Mouse (Mus musculus) gastrocnemius, postnatal 4 days (tissue): ENCODE measurements around the gene Stt3a. TPM values are rescaled to one million over a fixed set of nuclear protein-coding genes. Genes with fewer than 3 reads are reported as not detected.
A peak's percentile ranks its signal among the peaks of the same experiment; 100 is the strongest.

Source experiments
- DNase-seq, 2 experiments: peaks; one replicate each; pipeline ENCODE4 v3.0.0; 2021 to 2022; ENCODE audit warnings: low spot score in 2 of 2, mixed read lengths in 2 of 2
- long read RNA-seq, 2 experiments: library from polyadenylated mRNA; stranded (forward); transcript quantifications; one replicate each; pipeline ENCODE4 v2.0.0; 2021
- total RNA-seq, 2 experiments: library from RNA; stranded (reverse); gene quantifications; 2 replicates each; pipeline ENCODE4 v1.2.3; 2021

Gene Stt3a
- 100 to 1,000 TPM; 137 to 144 TPM for total RNA-seq
- long read RNA-seq, experiment 1, full-length matches to known transcripts: 137 of 168 reads
- long read RNA-seq, experiment 1, partial matches to known transcripts: 16 of 168 reads
- long read RNA-seq, experiment 1, other reads (novel, unspliced or antisense): 15 of 168 reads
- long read RNA-seq, experiment 2, full-length matches to known transcripts: 156 of 188 reads
- long read RNA-seq, experiment 2, partial matches to known transcripts: 16 of 188 reads
- long read RNA-seq, experiment 2, other reads (novel, unspliced or antisense): 16 of 188 reads

DNA sequence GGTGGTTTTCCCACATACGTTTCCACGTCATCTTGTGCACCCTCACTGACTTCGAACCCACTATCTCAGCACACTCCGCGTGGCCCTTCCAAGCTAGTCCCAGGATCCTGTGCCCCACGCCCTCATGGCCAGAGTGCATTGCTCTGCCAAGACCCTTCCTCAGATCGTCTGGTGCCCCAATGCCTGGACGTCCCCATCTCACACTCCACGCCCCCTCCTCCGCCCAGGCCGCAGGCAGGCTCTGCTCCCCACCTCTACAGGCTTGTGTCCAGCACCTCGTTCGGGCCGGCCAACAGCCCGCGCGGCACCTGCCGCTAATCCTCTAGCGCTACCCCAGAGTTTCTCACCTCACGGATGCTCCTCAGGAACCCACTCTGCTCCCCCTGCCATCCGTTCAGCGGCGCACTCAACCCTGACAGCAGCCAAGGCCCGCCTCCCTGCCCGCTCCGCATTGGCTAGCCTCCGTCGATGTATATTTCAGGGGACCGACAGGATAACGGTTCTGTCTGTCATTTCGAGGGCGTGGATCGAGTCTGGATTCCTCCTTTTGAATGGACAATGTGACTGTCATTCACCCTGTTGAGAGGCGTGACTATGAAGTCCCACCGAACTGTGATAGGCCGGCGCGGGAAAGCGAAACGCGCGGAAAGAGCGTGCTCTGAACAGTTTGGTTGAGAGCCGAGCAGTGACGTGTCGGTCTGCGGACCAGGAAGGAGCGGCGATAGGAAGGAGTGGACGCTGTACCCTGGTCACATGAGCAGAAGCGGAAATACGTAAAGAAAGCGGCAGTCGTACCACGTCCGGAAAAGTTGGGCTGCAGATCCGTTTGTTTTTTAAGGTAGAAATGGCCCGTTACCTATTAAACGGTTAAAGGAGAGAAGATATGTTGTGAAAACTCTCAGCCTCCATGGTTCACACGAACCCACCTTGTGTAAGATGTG lies at the start of gene Stt3a:
Stt3a (minus strand) TSS at position 477 of the 941 bp plus-strand sequence.
- peak; percentile 93 to 99 for DNase-seq

DNA sequence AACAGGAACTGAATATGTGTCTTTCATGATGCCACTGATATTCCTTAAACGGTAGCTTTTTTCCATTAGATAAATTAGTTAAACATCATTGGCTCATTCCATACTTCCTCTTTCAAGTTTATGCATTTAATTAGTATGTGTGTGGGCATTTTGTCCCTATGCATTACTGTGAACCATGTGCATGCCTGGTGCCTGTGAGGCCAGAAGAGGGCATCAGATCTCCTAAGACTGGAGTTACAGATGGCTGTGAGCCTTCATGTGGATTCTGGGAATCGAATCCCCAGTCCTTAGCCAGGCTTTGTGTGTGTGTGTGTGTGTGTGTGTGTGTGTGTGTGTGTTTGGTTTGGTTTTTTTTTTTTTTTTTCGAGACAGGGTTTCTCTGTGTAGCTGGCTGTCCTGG lies 47.0 kb upstream of the Stt3a start:
- DNase-seq: no peak

DNA sequence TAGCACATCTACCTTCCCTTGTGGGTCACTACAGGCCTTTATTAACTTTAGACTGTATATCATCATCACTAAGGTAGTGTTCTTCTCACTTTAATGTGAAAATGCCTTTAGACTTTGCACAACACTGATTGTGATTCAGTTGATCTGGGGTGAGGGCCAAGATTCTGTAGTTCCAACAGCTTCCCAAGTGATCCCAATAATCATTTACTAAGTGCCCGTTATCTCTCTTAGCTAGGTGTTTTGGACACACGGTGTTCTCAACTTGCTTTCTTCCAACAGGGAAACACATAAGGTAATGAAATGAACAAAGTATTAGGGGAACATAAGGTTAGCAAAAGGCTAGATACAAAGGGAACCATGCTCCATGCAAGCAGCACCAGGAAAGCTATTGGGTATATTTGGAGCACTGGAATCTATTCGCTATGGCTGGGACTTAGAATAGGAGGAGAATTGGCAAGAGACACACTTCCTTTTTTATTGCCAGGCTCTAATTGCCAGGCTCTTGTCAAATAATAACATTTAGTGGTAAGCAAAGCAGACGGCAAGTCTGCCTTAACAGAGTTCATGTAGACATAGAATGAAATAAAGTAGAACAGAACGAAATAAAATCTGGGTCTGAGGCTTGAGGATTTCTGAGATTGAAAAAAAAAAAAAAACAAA lies 40.8 kb upstream of the Stt3a start:
- no peak for DNase-seq

DNA sequence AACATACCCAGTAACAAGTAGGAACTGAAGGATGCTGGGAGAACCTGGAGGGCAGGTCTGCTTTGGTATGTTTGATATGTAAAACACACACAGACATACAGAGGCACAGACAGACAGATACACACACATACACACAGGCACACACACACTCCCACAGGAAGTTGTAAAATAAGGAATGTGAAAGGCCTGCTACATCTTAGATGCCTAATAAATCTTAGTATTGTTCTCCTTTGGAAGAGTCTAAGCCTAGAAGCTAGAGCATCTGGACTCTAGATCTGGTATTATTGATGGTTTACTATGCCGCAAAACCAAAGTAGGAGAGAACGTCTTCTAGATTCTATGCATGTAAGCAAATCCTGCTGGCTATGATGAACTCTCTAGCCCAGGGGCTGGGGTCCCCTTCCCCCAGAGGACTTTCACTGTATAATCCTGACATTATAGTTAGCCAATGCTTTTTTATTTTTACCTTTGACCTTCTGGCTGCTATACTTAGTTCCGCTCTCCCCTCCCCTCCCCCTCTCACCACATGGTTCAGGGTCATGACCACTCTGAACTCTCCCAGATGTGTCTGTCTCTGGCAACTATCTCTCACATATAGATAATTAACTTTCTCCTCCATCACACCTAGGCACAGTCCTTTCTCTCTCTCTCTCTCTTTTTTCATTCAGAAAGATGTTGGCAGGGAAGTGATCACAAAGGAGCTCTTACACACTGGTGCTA lies 37.9 kb upstream of the Stt3a start:
- DNase-seq: no peak

DNA sequence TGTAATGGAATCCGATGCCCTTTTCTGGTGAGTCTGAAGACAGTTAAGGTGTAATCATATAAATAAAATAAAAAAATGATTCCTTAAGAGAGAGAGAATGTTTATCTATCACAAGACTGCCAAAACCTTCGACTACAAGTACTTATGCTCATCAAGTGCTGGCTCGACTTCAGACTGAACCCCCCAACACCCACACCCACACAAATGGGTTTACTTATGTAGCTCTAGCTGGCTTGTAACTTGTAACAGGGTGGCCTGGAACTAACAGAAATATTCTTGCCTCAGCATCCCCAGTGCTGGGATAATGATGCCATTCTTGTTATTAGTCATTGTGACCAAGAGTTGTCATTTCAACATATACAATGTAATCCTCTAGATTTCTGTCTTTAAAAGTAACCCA lies 36.4 kb upstream of the Stt3a start:
- no peak for DNase-seq

DNA sequence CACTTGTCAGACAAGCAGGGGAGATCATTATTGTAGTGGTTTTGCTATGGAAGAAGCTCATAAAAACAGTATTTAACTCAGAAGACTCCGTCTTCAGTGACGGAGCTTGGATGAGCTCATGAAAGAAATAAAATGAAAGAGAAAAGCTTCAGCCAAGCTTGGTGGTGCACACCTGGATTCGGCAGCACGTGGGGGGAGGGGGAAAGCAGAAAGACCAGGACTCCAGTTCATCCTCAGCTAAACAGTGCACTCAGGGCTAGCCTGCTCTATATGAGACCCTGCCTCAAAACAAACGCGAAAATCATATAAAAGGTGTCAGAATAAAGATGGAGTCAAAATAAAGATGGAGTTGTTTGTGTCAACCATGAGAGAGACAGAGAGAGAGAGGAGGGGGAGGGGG lies 35.9 kb upstream of the Stt3a start:
- no peak for DNase-seq

DNA sequence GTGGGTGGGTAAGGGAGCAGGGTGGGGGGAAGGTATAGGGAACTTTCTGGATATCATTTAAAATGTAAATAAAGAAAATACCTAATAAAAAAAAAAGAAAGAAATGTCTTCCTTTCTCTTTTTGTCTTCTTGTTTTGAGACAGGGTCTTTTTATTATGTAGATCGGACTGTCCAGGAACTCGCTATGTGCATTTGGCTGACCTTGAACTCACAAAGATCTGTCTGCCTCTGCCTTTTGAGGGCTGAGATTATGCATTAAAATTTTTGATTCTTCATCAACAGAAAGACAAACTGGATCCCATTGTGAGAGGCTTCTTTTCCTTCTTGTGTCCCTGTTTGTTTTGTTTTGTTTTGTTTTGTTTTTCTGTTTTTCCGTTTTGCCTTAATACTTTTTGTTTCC lies 35.5 kb upstream of the Stt3a start:
- no peak for DNase-seq

DNA sequence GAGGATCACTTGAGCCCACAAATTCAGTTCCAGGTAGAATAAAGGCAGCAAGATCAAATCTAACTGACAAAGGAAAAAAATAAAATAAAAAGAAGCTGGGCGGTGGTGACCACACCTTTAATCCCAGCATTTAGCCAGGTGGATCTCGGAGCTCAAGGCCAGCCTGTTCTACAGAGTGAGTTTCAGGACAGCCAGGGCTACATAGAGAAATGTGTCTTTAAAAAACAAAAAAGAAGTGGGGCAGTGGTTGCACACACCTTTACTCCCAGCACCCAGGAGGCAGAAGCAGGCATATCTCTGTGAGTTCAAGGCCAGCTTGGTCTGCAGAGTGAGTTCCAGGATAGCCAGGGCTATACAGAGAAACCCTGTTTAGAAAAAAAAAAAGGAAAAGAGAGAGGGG lies 34.5 kb upstream of the Stt3a start:
- DNase-seq: no peak

DNA sequence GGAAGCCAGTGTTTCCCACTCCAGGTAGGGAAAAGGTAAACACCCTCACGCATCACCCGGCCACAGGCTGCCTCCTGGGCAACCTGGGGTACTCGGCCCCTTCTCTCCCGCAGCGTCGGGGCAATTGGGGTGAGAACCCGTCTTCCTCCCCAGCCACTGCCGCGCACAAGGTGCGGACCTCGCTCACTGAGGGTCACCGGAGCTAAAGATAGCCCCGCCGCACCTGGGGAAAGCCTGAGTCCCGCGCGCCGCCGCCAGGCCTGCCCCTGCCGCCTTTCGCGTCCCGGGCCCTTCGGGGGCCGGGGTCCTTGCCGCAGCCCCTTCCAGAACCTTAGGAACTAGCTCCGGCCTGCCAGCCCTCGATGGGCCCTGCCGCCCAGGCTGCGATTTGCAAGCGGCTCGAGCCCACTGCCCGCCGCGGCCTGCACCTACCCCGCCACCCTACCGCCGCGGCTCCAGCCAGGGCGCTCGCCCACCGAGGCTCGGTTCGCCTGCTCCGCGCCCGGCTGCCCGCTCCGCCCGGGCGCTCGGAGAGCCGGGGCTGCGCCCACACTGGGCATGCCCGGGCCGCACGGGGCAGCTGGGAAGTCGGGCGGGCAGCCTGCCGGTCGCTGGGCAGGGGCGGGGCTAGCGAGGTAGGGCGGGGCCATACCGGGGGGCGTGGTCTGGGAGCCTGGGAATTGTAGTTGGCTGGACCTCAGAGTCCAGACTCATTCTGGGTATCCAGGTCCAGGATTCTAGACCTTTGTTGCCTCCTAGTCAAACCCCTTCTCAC lies 29.5 kb upstream of the Stt3a start, which contains the start of gene Ei24:
Ei24 (minus strand) TSS at position 613 of the 775 bp plus-strand sequence.
- DNase-seq: peak; percentile 92

DNA sequence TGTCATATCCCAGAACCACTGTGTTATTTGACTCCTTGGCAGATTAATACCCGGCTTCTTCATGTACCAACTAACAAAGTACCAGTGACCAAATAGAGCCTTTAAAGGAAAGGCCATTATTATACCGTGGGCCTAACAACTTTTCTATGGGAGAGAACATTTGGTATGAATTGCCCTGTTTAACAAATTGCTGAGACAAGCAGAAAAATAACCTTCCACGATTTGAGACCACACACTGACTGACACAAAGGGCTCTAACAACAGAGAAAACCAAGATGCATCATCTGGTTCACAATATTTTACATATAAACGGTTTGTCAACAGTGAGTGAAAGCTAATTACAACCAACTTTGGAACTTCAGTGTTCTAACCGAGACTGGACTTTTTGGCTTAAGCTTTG lies 28.7 kb upstream of the Stt3a start:
- no peak for DNase-seq

DNA sequence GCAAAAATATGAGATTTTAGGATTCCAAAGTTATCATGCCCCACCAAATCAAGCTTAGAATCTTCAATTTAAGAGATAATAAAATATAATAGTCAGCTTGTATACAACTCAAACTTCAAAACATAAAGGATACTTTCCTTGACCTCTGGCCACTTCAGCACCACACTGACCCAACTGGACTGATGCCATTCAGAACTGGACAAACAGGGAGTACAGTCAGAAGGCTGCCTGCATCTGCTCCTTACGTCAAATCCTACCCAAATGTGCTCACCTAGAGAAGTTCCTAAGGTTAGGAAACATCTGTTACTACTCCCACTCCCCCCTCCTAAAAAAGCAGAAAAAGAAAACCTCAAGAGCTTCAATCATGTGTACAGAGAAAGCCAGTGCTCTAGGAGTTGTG lies 28.1 kb upstream of the Stt3a start:
- DNase-seq: no peak

DNA sequence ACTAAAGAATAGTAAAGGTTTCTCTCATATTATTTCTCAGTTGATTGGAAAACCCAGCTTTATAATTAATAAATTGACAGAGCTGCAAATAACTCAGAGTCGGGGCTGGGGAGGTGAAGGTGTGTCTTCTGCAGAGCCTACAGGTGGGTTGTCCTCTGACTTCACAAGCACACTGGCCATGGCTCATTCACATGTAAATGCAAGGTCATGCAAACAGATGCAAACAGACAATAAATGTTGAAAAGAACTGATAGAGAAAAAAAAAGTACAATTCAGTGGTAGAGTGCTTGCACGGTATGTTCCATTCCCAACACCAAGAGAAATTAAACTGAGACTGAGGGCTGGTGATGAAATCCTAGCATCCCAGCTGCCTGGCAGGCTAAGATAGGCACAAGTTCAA lies 27.0 kb upstream of the Stt3a start:
- DNase-seq: no peak

DNA sequence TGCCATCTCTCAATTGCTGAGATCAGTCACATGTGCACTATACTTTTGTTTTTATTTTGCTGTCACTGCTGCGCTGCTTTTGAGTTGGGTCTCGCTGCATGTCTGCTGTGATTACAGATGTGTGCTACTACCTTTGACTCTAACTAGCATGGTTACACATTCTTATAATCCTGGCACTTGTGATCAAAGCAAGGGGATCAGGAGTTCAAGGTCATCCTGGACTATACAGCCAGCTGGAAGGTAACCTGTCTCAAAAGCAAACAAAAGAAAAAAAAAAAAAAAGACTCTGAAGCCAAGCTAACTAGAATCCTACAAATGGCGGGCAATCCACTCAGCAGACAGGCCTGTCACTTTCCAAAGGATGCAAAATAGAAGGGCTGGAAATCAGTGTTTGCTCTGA lies 24.7 kb upstream of the Stt3a start:
- DNase-seq: no peak

DNA sequence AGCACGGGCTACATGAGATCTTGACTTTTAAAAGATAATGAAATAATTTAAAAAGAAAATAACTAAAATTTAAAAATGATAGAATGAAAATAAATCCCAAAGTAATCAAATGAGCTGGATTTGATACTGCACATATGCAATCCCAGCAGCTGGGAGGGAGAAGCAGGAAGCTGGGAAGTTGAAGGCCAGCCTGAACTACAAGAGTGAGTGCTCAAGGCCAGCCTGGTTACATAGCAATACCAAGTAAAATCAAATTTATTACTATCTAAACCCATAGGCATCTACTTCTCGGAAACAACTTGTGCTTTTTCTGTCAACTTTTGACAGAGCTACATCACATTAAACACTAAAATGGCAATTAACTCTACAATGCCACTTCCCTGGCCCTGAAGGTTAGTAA lies 16.4 kb upstream of the Stt3a start:
- no peak for DNase-seq

DNA sequence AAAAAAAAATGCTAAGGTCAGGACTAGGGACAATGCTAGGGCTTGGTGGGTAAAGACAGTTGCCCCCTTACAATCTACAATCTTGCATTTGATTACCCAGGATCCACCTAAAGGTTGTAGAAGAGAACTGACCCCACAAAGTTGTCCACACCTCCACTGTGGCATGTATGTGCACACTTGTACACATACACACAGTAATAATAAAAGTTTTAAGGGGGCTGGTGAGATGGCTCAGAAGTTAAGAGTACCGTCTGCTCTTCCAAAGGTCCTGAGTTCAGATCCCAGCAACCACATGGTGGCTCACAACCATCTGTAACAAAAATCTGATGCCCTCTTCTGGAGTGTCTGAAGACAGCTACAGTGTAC lies 1.6 kb upstream of the Stt3a start:
- DNase-seq: no peak

DNA sequence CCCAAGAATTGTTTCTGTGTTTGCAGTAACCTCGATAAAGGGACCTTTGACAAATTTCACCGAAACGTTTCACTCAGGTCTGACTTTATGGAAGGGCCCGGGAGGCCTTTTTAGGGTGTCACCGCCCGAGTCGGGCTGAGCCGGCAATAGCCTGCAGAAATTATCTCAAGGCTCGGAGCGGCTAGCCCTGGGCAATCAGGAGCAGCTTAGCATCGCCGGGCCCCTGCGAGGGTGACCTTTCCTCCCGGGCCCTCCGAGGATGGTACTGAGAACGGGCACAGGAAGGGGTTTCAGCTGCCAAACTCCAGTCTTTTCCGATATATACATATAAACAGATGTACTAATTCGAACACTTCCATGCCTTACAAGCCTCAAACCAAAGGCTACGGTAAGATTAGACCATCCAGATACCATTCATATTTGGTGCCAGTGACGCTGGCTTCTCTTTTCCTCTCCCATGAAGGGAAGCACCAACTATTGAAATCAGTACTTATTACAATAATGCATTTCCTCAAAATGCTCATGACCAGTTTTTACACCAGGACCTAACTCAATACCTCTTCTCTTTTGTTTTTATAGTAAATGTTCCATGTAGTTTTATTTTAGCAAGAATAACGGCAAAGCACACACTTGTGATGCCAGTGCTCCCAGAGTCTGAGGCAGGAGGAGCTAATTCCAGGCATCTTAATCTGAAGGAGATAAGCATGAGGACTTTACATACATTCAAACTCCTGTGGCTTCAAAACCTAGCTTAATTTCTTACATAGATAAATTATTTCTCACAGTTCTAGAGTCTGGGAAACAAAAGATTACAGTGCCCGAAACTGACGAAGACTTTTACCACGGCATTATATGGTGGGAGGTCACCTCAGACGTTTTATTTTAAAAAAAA lies 923 bp upstream of the Stt3a start:
- DNase-seq: peak; percentile 20 to 37

DNA sequence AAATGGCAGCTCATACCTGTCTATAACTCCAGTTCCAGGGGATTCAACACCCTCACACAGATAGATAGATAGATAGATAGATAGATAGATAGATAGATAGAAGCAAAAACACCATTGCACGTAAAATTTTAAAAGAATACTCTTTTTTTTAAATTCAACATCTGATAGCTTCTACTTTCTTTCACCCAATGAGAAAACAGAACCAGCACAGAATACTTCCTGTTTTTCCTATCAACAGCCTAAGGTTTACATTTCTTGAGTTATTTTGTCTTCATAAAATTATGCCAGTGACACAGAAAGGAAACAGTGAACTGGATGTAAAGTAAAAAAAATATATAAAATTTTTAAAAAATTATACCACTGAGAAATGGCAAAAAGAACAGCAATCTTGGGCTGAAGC lies 3.1 kb downstream of the Stt3a start:
- no peak for DNase-seq

DNA sequence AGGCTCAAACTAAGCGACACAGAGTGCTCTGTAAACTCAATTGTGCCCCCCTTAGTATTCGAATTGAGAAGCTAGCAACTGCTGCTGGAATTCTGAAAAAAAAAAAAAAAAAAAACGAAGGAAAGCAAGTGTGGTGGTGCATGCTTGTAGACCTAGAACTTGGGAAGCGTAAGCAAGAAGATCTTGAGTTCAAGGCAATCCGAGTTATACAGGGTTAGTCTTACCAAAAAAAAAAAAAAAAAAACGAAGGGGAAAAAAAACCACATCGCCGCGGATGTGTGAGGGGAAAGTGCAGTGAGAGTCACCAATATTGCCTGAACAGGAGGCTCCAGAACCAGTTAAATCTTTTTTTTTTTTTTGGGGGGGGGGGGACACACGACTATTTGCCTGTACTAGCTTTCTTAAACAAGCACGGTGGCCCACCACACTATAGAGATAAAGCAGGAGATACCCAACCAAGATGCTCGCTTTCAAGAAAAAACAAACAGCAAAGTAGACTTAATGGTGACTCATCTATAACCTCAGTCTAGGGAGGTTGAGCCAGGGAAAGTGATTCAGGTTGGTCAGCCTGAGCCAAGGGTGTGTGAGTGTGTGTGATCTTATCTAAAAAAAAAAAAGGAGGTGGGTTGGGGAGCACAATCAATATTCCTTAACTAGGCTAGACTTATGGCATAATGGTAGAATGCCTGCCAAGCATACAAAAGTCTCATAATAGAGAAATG lies 40.3 kb downstream of the Stt3a start, which contains the start of gene Chek1:
Chek1 (minus strand) TSS at position 32 of the 722 bp plus-strand sequence.
- DNase-seq: no peak
